Mouse (Mus musculus) hindbrain, embryonic 12.5 days (tissue): ENCODE measurements at regions not wholly inside any gene's neighbourhood (a gene's known extent, or its start where the extent isn't known, plus 50 kb on each side); places are given as distances from the start of the nearest gene placed in this dataset.

Experiments
- ATAC-seq: fragments of 200-750 bp; cut with Nextera tagmentation; 2 replicates; pipeline ENCODE4 v1.8.0; 2017; ENCODE audit warnings: moderate TSS enrichment; ENCODE audit not compliant: low FRiP score
- H3K27ac ChIP-seq: fragments of 300-500 bp; sonication (generic); 2 replicates; pipeline ENCODE4 v1.5.1; 2016; ENCODE audit warnings: mild to moderate bottlenecking
- H3K27me3 ChIP-seq: fragments of 300-500 bp; sonication (generic); 2 replicates; pipeline ENCODE4 v1.6.1; 2016; ENCODE audit warnings: mild to moderate bottlenecking
- H3K36me3 ChIP-seq: fragments of 300-500 bp; sonication (generic); 2 replicates; pipeline ENCODE4 v1.6.1; 2016; ENCODE audit warnings: mild to moderate bottlenecking
- H3K4me1 ChIP-seq: fragments of 300-500 bp; sonication (generic); 2 replicates; pipeline ENCODE4 v1.6.1; 2016
- H3K4me2 ChIP-seq: fragments of 300-500 bp; sonication (generic); replicated peaks from 2 replicates; pipeline ENCODE4 v1.6.1; 2016; ENCODE audit warnings: mild to moderate bottlenecking
- H3K4me3 ChIP-seq: fragments of 300-500 bp; sonication (generic); 2 replicates; pipeline ENCODE4 v1.5.1; 2016; ENCODE audit warnings: mild to moderate bottlenecking
- H3K9ac ChIP-seq: fragments of 300-500 bp; sonication (generic); 2 replicates; pipeline ENCODE4 v1.6.1; 2016; ENCODE audit warnings: mild to moderate bottlenecking, moderate library complexity
- H3K9me3 ChIP-seq: fragments of 300-500 bp; sonication (generic); replicated peaks from 2 replicates; pipeline ENCODE4 v1.6.1; 2016; ENCODE audit warnings: mild to moderate bottlenecking
- WGBS: fragments of 180-500 bp; shearing (Covaris S2); methylation state at CpG from one replicate; pipeline ENCODE4 v1.1.7; 2016; 5-methylcytosine and 5-hydroxymethylcytosine counted together

DNA sequence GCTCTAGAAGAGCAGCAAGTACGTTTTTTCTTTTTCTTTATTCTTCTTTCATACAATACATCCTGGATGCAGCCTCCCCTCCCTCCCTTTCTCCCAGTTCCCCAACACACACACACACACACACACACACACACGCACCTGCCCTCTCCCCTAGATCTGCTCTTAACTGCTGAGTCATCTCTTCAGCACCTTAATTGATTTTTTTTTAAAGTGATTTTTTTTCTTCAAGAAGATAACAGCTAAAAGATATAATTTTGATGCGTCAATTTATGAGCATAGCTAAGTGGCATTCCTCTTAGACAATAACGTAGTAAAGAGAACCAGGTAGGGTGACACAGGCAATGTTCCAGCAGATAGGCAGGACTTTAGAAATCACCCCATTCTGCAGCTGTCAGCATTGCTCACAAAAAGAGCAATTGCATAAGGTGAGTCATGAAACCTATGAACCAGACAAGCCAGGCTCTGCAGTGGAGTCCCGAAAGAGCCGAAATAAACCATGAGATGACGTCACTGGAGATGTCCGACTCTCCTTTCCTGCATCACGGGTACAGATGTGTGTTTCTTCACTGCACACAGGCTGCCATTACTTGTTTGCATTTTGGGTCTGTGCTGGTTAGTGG, 63.9 kb upstream of the Tnrc6a start:
- Histone ChIP-seq H3K4me2 (no peak overlapping the region), H3K27ac (no peak overlapping the region), H3K36me3 (no peaks in the 10 kb centered on the region), H3K9ac (no peak overlapping the region), H3K4me3 (no peak overlapping the region), H3K4me1 (peaks cover 8% of the 10 kb centered on the region; the same call in 1 of the 2 replicates), H3K27me3 (no peaks in the 10 kb centered on the region), H3K9me3 (no peaks in the 10 kb centered on the region)
- 90% methylated on average over 9 of the region's 9 CpGs for WGBS
- no peak for ATAC-seq

DNA sequence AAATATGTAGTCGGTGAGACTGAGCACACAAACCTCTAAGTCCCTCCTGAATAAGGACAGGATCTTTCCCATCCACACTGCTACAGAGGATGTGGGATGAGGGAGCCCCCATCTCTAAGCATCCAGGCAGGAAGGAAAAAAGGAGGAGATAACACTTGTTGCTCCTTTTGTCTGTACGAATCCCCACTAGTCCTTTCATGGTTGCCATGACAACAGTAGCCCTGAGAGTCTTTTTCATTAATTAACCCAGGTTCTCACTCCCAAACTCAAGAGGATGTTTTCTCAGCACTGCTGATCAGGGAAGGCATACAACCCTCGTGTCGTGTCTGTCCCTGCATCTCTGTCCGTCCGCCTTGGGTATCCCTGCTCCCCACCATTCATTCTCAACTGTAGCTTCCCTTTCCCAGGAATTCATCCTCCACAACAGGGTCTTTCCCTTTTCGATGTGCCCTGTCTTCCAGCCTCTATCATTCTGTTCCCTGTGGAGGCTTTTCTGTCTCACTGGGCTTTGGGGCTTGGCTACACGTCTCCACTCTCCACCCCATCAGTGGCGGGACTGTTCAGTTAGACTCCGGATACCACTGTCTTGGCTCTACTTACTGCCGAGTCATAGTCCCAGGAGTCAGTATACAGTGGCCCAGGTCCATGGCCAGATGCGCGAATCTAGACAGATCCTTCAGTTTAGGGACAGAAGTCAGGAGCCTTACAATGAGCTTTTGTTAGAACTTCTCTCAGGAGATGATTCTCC, 60.2 kb upstream of the Tnrc6a start:
- H3K27ac ChIP-seq: no peak overlapping the region
- no peaks in the 10 kb centered on the region for H3K36me3 ChIP-seq
- no peak overlapping the region for H3K9ac ChIP-seq
- H3K4me1 ChIP-seq: peaks cover 12% of the 10 kb centered on the region
- no peaks in the 10 kb centered on the region for H3K27me3 ChIP-seq
- H3K4me3 ChIP-seq: no peak overlapping the region
- no peak for ATAC-seq
- 46% methylated on average over 13 of the region's 13 CpGs for WGBS
- H3K9me3 ChIP-seq: no peaks in the 10 kb centered on the region
- H3K4me2 ChIP-seq: no peak overlapping the region

DNA sequence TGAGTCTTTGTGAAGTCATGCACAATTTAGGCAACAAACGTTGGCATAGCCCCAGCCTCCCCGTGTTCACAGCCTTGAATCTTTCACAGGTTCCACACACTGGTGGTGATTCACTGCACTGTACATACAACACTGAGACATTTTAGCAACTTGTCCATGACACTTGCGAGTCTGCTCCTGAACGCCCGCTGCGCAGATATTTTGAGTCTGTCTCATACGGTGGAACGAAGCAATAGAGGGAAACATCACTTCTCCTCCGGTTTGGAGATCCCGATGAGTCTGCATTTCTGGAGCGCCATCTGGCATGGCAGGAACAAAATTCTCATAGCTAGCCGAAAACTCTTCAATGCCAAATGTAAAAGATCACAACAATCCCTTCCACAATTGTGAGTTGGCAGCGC, 57.7 kb upstream of the Tnrc6a start:
- Histone ChIP-seq H3K4me1 (peaks cover 25% of the 10 kb centered on the region), H3K36me3 (no peaks in the 10 kb centered on the region), H3K27me3 (peaks cover 3% of the 10 kb centered on the region; the same call in 1 of the 2 replicates), H3K4me3 (no peak overlapping the region), H3K9me3 (no peaks in the 10 kb centered on the region), H3K27ac (no peak overlapping the region), H3K9ac (no peak overlapping the region), H3K4me2 (no peak overlapping the region)
- WGBS: 94% methylated on average over 13 of the region's 13 CpGs
- no peak for ATAC-seq

DNA sequence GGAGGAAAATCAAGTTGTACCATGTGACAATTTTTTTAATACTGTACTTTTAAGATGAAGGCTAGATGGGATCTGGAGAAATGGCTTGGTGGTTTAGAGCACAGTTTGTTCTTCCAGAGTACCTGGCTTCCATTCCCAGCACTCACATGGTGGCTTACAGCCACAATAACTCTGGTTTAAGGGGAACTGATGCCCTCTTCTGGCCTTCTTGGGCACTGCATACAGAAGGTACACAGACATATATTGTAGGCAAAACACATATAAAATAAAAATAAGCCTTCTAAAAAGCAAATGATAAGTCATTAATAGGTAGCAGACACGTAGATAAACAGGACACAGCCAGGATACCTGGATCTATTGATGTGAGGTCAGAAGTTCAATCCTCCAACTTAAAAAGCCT, 56.3 kb upstream of the Tnrc6a start:
- Histone ChIP-seq H3K4me2 (no peak overlapping the region), H3K9me3 (no peaks in the 10 kb centered on the region), H3K9ac (no peak overlapping the region), H3K4me3 (no peak overlapping the region), H3K27me3 (peaks cover 3% of the 10 kb centered on the region; the same call in 1 of the 2 replicates), H3K4me1 (peaks cover 25% of the 10 kb centered on the region), H3K27ac (no peak overlapping the region), H3K36me3 (no peaks in the 10 kb centered on the region)
- 88% methylated on average over 1 of the region's 1 CpGs for WGBS
- no peak for ATAC-seq

DNA sequence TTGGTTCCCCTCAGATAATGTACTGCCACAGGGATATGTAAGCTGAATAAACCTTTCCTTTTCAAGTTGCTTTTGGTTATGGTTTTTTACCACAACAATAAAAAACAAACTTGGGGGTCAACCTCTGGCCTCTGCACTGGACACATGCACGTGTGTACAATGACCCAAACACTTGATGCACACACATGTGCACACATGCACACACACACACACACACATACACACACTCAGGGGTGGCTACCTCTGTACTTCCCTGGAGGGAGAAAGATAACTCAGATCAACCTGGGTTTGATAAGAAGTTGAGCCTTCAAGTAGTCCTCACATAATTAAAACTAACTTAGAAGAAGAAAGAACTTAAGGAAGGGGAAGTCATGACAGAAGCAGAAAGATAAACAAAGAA, 55.4 kb upstream of the Tnrc6a start:
- no peak overlapping the region for H3K9ac ChIP-seq
- no peaks in the 10 kb centered on the region for H3K36me3 ChIP-seq
- H3K27ac ChIP-seq: no peak overlapping the region; the same call in 1 of the 2 replicates
- peak; percentile 18; the same call in 1 of the 2 replicates for ATAC-seq
- WGBS: 67% methylated on average over 1 of the region's 1 CpGs
- H3K9me3 ChIP-seq: no peaks in the 10 kb centered on the region
- H3K4me1 ChIP-seq: peaks cover 22% of the 10 kb centered on the region
- peaks cover 3% of the 10 kb centered on the region; the same call in 1 of the 2 replicates for H3K27me3 ChIP-seq
- no peak overlapping the region for H3K4me3 ChIP-seq
- H3K4me2 ChIP-seq: no peak overlapping the region

DNA sequence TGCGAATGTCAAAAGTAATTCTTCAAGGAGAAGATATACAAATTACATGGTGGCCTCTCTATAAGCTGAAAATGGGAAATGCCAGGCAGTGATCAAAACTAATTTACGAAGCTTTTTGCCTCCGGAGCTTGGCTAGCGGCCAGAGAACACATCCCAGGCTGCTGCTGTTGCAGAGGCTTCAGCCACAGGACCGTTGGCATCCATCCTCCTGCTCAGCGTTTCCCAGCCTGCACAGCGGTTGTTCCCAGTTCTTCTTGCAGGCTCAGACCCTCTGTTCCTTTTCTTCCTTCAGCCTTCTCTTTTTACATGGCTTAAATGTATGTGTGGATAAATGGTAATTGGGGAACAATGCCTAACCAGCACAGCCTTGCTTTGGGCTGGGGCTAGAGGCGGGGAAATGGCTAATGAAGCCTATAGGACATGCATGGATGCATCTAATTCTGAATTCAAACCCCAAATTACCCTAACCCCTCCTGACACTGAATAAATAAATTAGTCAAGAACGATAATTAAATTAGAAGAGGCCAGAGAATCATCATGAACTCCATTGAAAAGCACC, 54.9 kb upstream of the Tnrc6a start:
- Histone ChIP-seq H3K9me3 (no peaks in the 10 kb centered on the region), H3K4me3 (no peak overlapping the region), H3K27ac (peak overlapping the region; percentile 79), H3K4me2 (no peak overlapping the region), H3K9ac (no peak overlapping the region), H3K4me1 (peaks cover 17% of the 10 kb centered on the region), H3K27me3 (peaks cover 3% of the 10 kb centered on the region; the same call in 1 of the 2 replicates), H3K36me3 (no peaks in the 10 kb centered on the region)
- WGBS: 18% methylated on average over 9 of the region's 9 CpGs
- peak; percentile 94 for ATAC-seq

DNA sequence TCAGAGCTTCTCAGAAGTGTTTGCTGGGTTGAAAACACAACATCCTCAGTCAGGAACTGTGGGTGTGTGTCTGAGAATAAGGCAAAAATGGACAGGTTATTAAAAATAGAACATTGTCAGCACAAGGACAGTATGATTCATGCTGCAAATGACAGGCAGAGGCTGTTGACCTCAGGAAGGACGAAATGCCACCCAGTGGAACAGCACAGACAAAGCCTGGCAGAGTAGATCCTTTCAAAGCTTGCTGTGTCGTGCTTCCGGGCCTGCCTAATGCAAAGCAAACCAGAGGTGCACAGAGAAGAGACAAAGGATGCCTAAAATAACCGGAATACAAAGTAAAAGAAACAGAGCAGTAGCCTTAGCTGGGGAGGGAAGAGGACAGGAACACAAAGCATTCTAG, 54.4 kb upstream of the Tnrc6a start:
- H3K27me3 ChIP-seq: peaks cover 3% of the 10 kb centered on the region; the same call in 1 of the 2 replicates
- ATAC-seq: peak; percentile 71
- H3K4me2 ChIP-seq: no peak overlapping the region
- 26% methylated on average over 4 of the region's 4 CpGs for WGBS
- H3K27ac ChIP-seq: peak overlapping the region; percentile 79
- peaks cover 17% of the 10 kb centered on the region for H3K4me1 ChIP-seq
- no peak overlapping the region for H3K9ac ChIP-seq
- no peak overlapping the region for H3K4me3 ChIP-seq
- no peaks in the 10 kb centered on the region for H3K9me3 ChIP-seq
- H3K36me3 ChIP-seq: no peaks in the 10 kb centered on the region

DNA sequence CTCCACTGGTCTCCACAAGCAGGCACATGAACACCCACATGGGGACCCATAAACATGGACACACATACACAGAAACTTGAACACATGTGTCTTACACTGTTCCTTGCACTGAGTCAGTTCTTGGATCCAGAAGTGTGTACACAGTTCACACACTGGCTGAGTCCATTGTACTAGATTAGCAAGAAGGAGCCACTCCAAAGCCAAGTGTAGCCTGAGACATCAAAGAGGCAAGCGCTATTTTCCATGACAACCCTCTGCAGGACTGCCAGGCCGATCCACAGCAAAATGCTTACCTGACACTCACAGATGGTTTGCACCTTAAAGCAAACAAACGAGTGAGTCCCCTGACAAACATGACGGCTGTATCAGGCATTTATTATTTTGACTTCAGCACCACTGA, 52.8 kb upstream of the Tnrc6a start:
- Histone ChIP-seq H3K4me3 (no peak overlapping the region), H3K27me3 (peaks cover 3% of the 10 kb centered on the region; the same call in 1 of the 2 replicates), H3K4me2 (no peak overlapping the region), H3K9me3 (no peaks in the 10 kb centered on the region), H3K4me1 (peaks cover 17% of the 10 kb centered on the region), H3K9ac (no peak overlapping the region), H3K27ac (no peak overlapping the region), H3K36me3 (no peaks in the 10 kb centered on the region)
- 74% methylated on average over 4 of the region's 4 CpGs for WGBS
- ATAC-seq: no peak
